Mouse (Mus musculus): Measurements from ENCODE around the gene Ccdc182.

Ccdc182 gene

GRCm38 (mm10) chr11:88327016-88327415 lies 33.2 kb downstream of the Ccdc182 start:
- DNase-seq (ENCODE audit: low spot score in 2 of 2) = no peak

- no peak for DNase-seq (ENCODE audit: low spot score in 2 of 2)
Measured at GRCm38 (mm10) chr11:88328813-88329595, 35.1 kb downstream of the Ccdc182 start.

DNA sequence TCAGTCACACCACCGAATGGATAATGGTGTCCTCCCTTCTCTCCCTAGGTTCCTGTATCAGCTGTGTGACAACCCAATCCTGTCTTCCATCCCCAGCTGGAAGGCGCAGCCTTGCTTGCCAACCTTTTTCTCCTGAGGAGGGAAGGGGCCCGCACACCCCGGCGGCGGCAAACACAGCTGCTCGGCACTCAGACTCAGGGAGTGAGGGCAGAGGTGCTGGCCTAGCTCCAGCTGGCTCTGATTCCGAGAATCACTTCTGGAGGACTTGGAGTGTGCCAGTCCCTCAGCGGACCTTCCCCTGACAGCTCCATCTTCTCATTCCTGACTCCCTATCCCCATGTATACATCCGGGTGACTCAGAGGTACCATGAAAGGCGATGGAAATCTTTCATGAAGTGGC lies 36.9 kb downstream of the Ccdc182 start:
- no peak for DNase-seq (ENCODE audit: low spot score in 2 of 2)

DNA sequence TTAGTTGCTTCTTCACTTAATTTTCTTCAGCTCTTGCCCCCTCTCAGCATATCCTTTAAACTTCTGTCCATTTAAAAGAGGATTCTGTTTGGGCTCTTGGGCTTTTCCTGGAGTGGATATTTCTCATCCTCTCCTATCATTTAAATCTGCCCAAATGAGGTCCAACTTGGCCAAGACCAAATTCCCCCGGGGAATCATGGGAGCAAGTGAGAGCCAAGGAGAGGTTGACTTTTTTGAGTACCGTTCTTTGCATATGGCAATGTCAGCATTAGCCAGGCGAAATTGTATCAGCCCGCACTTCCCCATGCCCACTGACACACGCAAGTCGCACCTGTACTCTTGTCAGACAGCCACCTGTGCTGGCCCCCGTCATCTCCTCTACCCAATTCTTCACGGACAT lies 37.9 kb downstream of the Ccdc182 start:
- no peak for DNase-seq (ENCODE audit: low spot score in 2 of 2)

DNA sequence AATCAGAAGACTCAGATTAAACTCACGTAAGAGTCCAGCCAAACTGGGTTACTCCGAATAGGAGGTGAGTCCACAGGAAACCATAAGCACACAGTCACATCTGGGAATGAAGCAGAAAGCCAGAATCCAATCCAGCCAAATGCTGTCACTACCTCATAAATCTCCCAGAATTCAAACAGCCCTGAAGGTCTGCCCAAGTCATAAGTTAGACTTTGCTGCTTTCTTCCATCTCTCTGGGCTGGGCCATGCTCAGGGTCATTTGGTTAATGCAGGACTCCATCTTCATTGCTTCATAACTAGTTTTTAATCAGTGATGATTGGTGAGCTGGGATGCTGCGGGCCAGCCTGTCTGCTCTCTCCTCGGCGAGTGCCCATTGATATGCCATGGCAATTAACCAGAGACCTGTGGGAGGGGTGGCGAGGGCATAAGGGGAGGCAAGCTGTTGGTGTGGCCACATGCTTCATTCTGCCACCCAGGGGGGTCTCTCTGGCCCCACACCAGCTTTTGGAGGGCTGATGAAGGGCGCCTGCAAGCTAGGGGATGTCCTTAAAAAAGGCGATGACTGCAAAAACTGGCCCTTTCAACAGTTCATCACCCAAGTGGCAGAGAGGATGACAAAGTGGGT lies 38.6 kb downstream of the Ccdc182 start:
- no peak for DNase-seq (ENCODE audit: low spot score in 2 of 2)

DNA sequence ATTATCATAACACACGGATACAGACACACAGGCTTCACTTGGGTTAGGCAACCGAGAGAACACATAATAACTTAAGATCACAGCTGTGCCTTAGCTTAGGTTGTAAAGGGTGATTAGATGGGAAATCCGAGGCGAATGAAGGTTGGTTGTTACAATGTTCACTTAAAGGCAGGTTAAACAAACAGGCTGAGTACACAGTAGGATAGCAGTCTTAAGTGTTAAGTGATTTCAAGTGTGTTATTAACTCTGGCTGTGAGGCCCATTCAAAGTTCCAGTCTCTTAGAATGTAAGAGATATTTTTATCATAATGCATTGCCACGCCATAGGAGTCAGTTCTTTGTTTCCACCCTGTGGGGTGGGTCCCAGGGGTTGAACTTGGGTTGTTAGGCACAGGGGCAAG lies 41.0 kb downstream of the Ccdc182 start:
- DNase-seq (ENCODE audit: low spot score in 2 of 2) = no peak

GRCm38 (mm10) chr11:88337926-88338325 lies 44.1 kb downstream of the Ccdc182 start:
- no peak for DNase-seq (ENCODE audit: low spot score in 2 of 2)
